Mouse (Mus musculus): ENCODE results near the gene Lsm2.
"Not testable (repeated sequence)": the region's sequence is repeated elsewhere in the genome, so short reads cannot be mapped to it uniquely, and the experiment has no call there.

Lsm2 gene

DNA sequence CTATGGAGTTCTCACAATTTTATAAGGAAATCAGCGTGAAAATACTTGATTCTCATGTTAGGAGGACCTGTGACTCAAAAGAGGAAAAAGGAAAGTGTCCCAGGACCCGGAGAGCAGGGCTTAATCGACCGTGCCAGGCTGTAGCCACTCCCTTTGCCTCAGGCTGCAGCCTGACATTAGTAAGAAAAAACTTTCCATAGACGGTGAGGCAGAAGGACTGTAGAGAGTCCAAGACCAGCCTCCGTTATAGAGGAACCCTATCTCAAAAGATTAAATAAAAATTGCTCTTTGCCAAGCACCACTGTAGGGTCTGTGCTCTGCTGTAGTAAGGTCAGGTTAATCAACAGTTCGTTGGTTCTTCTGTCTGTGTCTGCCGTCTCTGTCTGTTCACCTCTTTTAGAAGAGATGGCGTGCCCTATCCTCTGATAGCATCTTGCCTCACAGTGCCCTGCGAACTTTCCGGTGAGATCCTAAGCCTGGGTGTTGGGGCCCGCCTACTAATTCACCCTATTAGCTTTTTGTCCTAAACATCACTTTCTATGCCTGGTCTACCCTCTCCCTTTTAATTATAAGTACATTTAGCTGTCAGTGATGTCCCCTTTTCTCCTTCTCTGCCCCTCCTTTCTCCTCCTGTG is 21.7 kb upstream of the Lsm2 start:
- H3K4me3 ChIP-seq (replicated peaks; ENCODE audit: low read length), result peak overlapping the region; percentile 78
- H3K9me3 ChIP-seq (ENCODE audit: low read length), result no peaks in the 10 kb centered on the region
- no peaks in the 10 kb centered on the region for H3K36me3 ChIP-seq (ENCODE audit: insufficient read depth, low read length)
- peaks cover 41% of the 10 kb centered on the region for H3K4me1 ChIP-seq (replicated peaks; ENCODE audit: low read depth, low read length)
- H3K27me3 ChIP-seq (ENCODE audit: insufficient read depth, low read length), result peaks cover 42% of the 10 kb centered on the region
- TF ChIP-seq POU5F1 (IDR thresholded peaks at IDR 0.05; ENCODE audit: borderline replicate concordance, low read length), result no peak
- no peak for TF ChIP-seq CTCF (conservative IDR thresholded peaks at IDR 0.05; ENCODE audit: low read length)
- TF ChIP-seq NANOG (IDR thresholded peaks at IDR 0.05; ENCODE audit: borderline replicate concordance, low read length), result no peak

DNA sequence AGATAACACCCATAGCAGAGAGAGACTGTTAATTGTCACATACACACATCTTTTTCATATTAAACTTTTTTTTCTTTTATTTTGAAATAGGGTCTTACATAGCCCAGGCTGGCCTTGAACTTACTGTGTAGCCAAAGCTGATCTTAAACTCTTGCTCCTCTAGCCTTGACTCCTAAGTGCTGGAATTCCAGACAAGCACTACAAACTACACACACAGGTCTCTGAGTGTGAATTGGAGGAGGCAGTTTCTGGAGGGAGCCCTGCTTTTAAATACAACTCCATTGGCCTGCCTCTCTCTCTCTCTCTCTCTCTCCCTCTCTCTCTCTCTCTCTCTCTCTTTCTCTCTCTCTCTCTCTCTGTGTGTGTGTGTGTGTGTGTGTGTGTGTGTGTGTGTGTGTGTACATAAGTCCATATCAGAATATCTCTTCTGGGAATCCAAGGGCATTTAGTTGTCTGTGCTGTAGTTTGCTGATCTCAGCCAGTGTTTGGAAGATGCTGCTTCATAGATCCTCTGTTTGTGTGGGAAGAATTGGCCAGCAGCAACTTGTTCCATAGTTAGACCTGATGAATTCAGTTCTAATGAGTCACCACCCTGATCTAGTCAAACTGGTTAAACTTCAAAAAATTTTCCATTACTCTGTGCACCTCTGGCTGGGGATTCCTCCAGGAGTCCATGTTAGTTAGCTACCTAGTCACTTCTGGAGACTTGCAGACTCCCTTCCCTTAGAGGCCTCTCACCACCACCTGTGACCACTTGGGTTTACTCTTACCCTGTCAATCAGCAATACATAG is 20.8 kb upstream of the Lsm2 start:
- Histone ChIP-seq H3K4me1 (replicated peaks; ENCODE audit: low read depth, low read length) (peaks cover 50% of the 10 kb centered on the region), H3K36me3 (ENCODE audit: insufficient read depth, low read length) (no peaks in the 10 kb centered on the region), H3K27me3 (ENCODE audit: insufficient read depth, low read length) (peaks cover 37% of the 10 kb centered on the region), H3K9me3 (ENCODE audit: low read length) (no peaks in the 10 kb centered on the region), H3K4me3 (replicated peaks; ENCODE audit: low read length) (no peak overlapping the region)
- TF ChIP-seq POU5F1 (IDR thresholded peaks at IDR 0.05; ENCODE audit: borderline replicate concordance, low read length) (no peak), CTCF (conservative IDR thresholded peaks at IDR 0.05; ENCODE audit: low read length) (no peak)

DNA sequence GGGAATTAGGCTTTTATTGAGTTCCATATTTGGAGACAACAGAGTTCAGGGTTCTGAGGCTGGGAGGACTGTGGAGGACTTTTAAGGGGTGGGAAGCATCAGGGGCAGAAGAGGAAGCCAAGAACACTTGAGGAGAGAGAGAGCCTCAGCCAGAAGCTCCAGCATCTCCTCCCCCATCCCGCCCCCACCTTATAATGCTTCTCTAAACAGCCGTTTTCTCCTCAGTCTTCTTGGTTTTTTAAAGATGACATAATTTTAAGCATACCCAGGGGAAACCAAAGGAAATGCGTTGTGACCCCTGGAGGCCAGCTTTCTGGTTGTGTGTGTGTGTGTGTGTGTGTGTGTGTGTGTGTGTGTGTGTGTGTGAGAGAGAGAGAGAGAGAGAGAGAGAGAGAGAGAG is 19.5 kb upstream of the Lsm2 start:
- peaks cover 30% of the 10 kb centered on the region for H3K27me3 ChIP-seq (ENCODE audit: insufficient read depth, low read length)
- no peaks in the 10 kb centered on the region for H3K36me3 ChIP-seq (ENCODE audit: insufficient read depth, low read length)
- TF ChIP-seq POU5F1 (IDR thresholded peaks at IDR 0.05; ENCODE audit: borderline replicate concordance, low read length) (no peak), NANOG (IDR thresholded peaks at IDR 0.05; ENCODE audit: borderline replicate concordance, low read length) (no peak), CTCF (conservative IDR thresholded peaks at IDR 0.05; ENCODE audit: low read length) (no peak)
- peaks cover 51% of the 10 kb centered on the region for H3K4me1 ChIP-seq (replicated peaks; ENCODE audit: low read depth, low read length)
- H3K4me3 ChIP-seq (replicated peaks; ENCODE audit: low read length), result no peak overlapping the region
- no peaks in the 10 kb centered on the region for H3K9me3 ChIP-seq (ENCODE audit: low read length)

DNA sequence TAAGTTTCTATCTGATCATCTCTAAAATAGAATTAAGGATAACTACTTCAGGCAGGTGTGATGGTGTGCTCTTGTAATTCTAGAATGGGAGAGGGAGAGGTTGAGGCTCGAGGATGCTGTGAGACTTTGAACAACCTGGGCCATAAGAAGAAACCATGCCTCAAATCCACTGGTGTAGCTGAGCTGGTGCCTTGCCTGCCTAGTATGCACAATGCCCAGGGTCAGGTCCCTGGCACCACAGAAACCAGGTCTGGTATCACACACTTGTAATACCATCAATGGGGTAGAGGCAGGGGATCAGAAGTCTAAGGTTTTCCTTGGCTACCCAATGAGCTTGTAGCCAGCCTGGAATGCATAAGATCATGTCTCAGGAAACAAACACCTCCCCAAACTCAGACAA is 18.8 kb upstream of the Lsm2 start:
- Histone ChIP-seq H3K36me3 (ENCODE audit: insufficient read depth, low read length) (no peaks in the 10 kb centered on the region), H3K4me1 (replicated peaks; ENCODE audit: low read depth, low read length) (peaks cover 58% of the 10 kb centered on the region), H3K4me3 (replicated peaks; ENCODE audit: low read length) (no peak overlapping the region), H3K9me3 (ENCODE audit: low read length) (no peaks in the 10 kb centered on the region), H3K27me3 (ENCODE audit: insufficient read depth, low read length) (peaks cover 35% of the 10 kb centered on the region)
- TF ChIP-seq CTCF (conservative IDR thresholded peaks at IDR 0.05; ENCODE audit: low read length) (no peak), POU5F1 (IDR thresholded peaks at IDR 0.05; ENCODE audit: borderline replicate concordance, low read length) (no peak), NANOG (IDR thresholded peaks at IDR 0.05; ENCODE audit: borderline replicate concordance, low read length) (no peak)

DNA sequence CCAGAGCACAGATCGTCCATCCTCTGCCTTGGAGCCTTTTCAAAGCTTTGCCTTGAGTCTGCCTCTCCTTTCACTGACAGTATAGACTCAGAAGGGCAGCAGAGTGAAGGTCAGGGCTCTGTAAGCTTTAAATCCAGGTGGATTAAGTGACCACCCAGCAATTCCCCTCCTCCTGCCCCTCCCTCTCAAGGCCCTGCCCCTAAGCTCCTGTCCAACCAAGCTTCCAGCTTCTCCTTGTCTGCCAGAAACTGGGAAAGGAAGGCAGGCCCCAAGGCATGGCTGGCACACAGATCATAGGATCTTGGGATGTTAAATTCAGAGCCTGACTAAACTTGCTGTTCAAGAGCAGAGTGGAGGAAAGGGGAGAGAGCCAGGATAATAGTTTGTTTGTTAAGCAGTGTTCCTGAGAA is 17.0 kb upstream of the Lsm2 start:
- no peaks in the 10 kb centered on the region for H3K36me3 ChIP-seq (ENCODE audit: insufficient read depth, low read length)
- H3K4me1 ChIP-seq (replicated peaks; ENCODE audit: low read depth, low read length), result peaks cover 61% of the 10 kb centered on the region
- peaks cover 51% of the 10 kb centered on the region for H3K27me3 ChIP-seq (ENCODE audit: insufficient read depth, low read length)
- no peak for TF ChIP-seq NANOG (IDR thresholded peaks at IDR 0.05; ENCODE audit: borderline replicate concordance, low read length)
- no peak for TF ChIP-seq POU5F1 (IDR thresholded peaks at IDR 0.05; ENCODE audit: borderline replicate concordance, low read length)
- no peak for TF ChIP-seq CTCF (conservative IDR thresholded peaks at IDR 0.05; ENCODE audit: low read length)
- H3K9me3 ChIP-seq (ENCODE audit: low read length), result no peaks in the 10 kb centered on the region
- H3K4me3 ChIP-seq (replicated peaks; ENCODE audit: low read length), result no peak overlapping the region

DNA sequence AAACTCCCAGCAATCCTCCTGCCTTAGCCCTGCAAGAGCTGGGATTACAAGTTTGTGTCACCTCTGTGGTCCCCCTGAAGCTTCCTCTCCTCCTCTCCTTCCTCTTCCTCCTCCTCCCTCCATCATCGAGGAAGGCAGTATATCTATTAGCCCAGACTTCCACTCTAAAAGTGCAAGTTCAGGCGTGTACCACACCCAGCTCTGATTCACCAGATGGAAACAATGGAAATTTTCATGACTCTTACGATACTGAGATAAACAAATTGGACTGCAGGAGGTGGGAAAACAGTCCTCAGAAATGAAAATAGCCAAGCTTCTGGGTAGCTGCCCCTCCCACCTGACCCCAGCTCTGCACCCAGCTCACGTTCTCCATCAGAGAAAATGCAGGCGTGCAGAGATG is 16.0 kb upstream of the Lsm2 start:
- H3K9me3 ChIP-seq (ENCODE audit: low read length), result no peaks in the 10 kb centered on the region
- H3K4me3 ChIP-seq (replicated peaks; ENCODE audit: low read length), result no peak overlapping the region
- no peak for TF ChIP-seq NANOG (IDR thresholded peaks at IDR 0.05; ENCODE audit: borderline replicate concordance, low read length)
- no peak for TF ChIP-seq POU5F1 (IDR thresholded peaks at IDR 0.05; ENCODE audit: borderline replicate concordance, low read length)
- no peak for TF ChIP-seq CTCF (conservative IDR thresholded peaks at IDR 0.05; ENCODE audit: low read length)

DNA sequence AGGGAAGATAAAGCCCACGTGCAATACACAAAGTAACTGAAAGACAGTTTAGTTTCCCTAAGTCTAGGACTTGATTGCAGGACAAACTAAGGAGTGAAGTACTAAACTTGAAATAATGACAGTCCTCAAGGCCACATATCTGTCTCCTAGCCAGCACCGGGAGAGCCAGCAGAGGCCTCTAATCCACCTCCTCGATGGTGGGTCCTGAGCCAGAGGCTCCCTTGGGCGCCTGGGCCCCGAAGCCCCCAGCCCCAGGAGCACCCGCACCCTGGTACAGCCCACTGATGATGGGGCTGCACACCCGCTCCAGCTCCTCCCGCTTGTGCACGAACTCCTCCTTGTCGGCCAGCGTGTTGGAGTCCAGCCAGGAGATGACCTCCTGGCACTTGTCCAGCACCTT is 11.8 kb upstream of the Lsm2 start, which contains the start of gene Gm20481:
Gene Gm20481 (plus strand): TSS at position 91 of the 400 bp plus-strand sequence.
- H3K36me3 ChIP-seq (ENCODE audit: insufficient read depth, low read length), result not testable (repeated sequence)

More for the DNA sequence above, 16.0 kb upstream of the Lsm2 start:
- H3K36me3 ChIP-seq (ENCODE audit: insufficient read depth, low read length), result no peaks in the 10 kb centered on the region
- H3K27me3 ChIP-seq (ENCODE audit: insufficient read depth, low read length), result peaks cover 48% of the 10 kb centered on the region
- peaks cover 53% of the 10 kb centered on the region for H3K4me1 ChIP-seq (replicated peaks; ENCODE audit: low read depth, low read length)

DNA sequence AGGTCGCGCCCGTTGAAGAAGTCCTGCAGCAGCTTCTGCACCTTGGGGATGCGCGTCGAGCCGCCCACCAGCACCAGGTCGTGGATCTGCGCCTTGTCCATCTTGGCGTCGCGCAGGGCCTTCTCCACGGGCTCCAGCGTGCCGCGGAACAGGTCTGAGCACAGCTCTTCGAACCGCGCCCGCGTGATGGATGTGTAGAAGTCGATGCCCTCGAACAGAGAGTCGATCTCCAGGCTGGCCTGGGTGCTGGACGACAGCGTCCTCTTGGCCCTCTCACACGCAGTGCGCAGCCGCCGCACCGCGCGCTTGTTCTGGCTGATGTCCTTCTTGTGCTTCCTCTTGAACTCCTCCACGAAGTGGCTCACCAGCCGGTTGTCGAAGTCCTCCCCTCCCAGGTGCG is 10.8 kb upstream of the Lsm2 start:
- H3K36me3 ChIP-seq (ENCODE audit: insufficient read depth, low read length); H3K4me3 ChIP-seq (replicated peaks; ENCODE audit: low read length); H3K9me3 ChIP-seq (ENCODE audit: low read length): not testable (repeated sequence)
- Histone ChIP-seq H3K4me1 (replicated peaks; ENCODE audit: low read depth, low read length) (peaks cover 20% of the 10 kb centered on the region), H3K27me3 (ENCODE audit: insufficient read depth, low read length) (peaks cover 58% of the 10 kb centered on the region)

More for the DNA sequence above, 11.8 kb upstream of the Lsm2 start, which contains the start of gene Gm20481:
- H3K4me3 ChIP-seq (replicated peaks; ENCODE audit: low read length); H3K9me3 ChIP-seq (ENCODE audit: low read length): not testable (repeated sequence)
- peaks cover 54% of the 10 kb centered on the region for H3K27me3 ChIP-seq (ENCODE audit: insufficient read depth, low read length)
- peaks cover 30% of the 10 kb centered on the region for H3K4me1 ChIP-seq (replicated peaks; ENCODE audit: low read depth, low read length)

DNA sequence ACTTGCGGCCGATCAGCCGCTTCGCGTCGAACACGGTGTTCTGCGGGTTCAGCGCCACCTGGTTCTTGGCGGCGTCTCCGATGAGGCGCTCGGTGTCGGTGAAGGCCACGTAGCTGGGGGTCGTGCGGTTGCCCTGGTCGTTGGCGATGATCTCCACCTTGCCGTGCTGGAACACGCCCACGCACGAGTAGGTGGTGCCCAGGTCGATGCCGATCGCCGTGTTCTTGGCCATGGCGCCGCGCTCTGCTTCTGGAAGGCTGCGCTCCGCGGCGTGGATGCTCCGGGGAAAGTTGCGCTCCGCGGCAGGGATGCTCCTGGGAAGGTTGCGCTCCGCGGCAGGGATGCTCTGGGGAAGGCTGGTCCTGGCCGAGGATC is 10.0 kb upstream of the Lsm2 start:
- Histone ChIP-seq H3K4me3 (replicated peaks; ENCODE audit: low read length) (peak overlapping the region; percentile 64), H3K4me1 (replicated peaks; ENCODE audit: low read depth, low read length) (peaks cover 18% of the 10 kb centered on the region)
- H3K9me3 ChIP-seq (ENCODE audit: low read length), result not testable (repeated sequence)

DNA sequence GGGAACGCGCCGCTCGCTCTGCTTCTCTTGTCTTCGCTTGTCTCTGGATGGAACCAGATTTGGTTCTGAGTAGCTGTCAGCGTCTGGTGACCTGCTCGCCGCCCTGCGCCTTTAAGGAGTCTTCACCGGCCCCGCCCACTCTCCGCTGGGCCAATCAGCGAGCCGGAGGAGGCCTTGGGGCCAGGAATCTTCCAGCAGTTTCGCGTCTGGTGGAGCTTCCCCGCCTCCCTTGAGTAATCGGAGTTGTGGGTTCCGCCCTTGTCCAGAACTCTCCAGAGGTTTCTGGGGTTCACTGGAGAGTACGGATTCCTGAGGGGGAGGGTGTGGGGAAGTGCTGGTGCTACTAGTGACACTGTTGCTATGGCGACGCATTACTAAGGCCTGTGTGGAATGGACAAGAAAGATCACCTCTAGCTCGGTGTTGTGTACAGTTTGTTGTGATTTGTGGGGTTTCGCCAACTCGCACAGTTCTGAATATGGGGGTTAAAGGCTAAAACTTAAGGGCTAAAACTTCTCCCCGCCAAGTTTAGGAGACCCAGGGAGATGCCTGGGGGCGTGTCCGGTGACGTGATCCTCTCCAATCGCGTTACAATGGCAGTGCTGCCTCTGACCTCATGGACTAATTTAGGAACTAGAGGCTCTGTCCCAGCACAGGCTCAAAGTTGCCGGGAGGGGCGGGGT is 9.5 kb upstream of the Lsm2 start, which contains the start of the genes Hspa1a and Hspa1l:
Gene Hspa1a (minus strand): TSS at position 88 of the 681 bp plus-strand sequence.
Gene Hspa1l (plus strand): TSS at position 635 of the 681 bp plus-strand sequence.
- Histone ChIP-seq H3K4me3 (replicated peaks; ENCODE audit: low read length) (peak within 1 kb of the TSS; percentile 64), H3K27me3 (ENCODE audit: insufficient read depth, low read length) (peaks cover 64% of the 10 kb centered on the region), H3K4me1 (replicated peaks; ENCODE audit: low read depth, low read length) (peaks cover 21% of the 10 kb centered on the region)
- not testable (repeated sequence) for H3K36me3 ChIP-seq (ENCODE audit: insufficient read depth, low read length); H3K9me3 ChIP-seq (ENCODE audit: low read length)

More for the DNA sequence above, 10.0 kb upstream of the Lsm2 start:
- not testable (repeated sequence) for H3K36me3 ChIP-seq (ENCODE audit: insufficient read depth, low read length)
- H3K27me3 ChIP-seq (ENCODE audit: insufficient read depth, low read length), result peaks cover 60% of the 10 kb centered on the region
